Mouse (Mus musculus) brain, embryonic 14.5 days (tissue): ENCODE data around the gene Mmadhc. TPM values are rescaled to one million over a fixed set of nuclear protein-coding genes. Genes with fewer than 3 reads are reported as not detected.

Experiments used
- DNase-seq: peaks from one replicate; pipeline ENCODE4 v3.0.0-alpha.2; 2011; ENCODE audit warnings: low read depth
- CTCF ChIP-seq: fragments of 200-500 bp; IDR thresholded peaks from 2 replicates; pipeline ENCODE4 v1.5.1; 2012; ENCODE audit warnings: inconsistent platforms, mild to moderate bottlenecking, moderate library complexity, borderline replicate concordance; ENCODE audit not compliant: insufficient read depth, insufficient read length; ENCODE audit errors: extremely low read depth
- POLR2A ChIP-seq: fragments of 200-500 bp; IDR thresholded peaks from 2 replicates; pipeline ENCODE4 v1.6.1; 2012; ENCODE audit warnings: mild to moderate bottlenecking, inconsistent platforms, borderline replicate concordance; ENCODE audit not compliant: poor library complexity, insufficient read depth, insufficient read length, severe bottlenecking; ENCODE audit errors: extremely low read depth
- polyA plus RNA-seq: library from polyadenylated mRNA; depleted of rRNA; stranded (reverse); fragments of >200 nt; gene quantifications from 2 replicates; pipeline ENCODE4 v1.2.3, GENCODE M21; 2012; rRNA removed

The Mmadhc gene
- polyA plus RNA-seq: 81.0 and 100 TPM in 2 replicates

DNA sequence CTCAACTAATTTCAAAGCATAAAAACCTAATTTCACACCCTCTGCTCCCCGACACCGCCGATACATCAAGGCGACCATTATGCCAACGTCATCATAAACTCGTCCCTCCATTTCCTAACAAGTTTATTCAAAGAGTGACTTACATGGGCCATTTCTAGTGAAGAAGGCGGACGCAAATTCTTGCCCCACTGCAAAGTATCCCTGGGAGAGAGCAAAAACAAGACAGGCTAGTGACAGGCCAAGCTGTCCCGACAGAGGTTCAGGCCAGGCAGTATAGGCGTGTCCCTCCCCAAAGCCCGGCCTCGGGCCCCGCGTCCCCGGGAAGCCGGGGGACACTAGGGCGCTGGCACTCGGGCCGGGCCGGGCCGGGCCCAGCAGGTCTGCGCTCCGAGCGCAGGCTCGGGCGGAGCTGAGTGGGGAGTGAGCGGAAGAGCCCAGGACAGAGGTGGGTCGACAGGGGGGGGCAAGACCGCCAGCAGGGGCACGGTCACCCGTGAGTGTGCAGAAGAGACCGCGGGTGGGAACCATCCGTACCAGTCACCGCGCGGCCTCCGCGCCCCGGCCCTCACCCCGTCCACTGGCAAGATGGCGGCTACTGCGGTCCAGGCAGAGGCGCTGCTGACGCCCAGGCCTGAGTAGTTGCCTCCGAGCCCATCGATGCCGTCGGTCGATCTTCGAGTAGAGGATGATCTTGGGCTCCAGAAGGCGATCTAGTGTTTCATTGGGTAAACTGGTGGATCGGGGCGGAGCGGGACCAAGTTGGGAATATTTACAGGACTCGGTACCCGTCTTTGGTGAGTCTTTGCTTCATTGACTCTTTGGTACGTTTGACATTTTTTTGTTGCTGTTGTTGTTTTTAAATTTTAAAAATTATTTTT is at the start of gene Mmadhc:
Gene Mmadhc, minus strand, starts transcription at position 693 of the 878 bp plus-strand sequence.
- peak; percentile 99 for DNase-seq
- peak; percentile 88 for TF ChIP-seq POLR2A
- no peak for TF ChIP-seq CTCF

DNA sequence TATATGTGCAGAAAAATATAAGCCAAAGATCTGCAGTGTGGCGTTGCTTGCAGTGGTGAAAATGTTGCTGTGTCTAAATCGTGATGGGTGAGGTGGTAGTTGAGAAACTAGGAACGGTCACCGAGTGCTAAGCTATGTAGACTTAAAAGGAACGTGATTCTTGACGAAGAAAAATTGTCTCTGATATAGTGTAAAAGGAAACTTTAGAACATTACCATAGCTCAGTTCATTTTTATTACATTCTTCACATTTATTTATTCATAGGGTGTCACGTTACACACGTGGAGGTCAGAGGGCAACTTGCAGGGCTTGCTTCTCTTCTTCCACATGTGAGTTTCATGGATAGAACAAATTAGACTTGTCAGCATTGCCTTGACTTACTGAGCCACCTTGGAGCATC is 47.0 kb upstream of the Mmadhc start:
- TF ChIP-seq CTCF (no peak), POLR2A (no peak)
- no peak for DNase-seq

DNA sequence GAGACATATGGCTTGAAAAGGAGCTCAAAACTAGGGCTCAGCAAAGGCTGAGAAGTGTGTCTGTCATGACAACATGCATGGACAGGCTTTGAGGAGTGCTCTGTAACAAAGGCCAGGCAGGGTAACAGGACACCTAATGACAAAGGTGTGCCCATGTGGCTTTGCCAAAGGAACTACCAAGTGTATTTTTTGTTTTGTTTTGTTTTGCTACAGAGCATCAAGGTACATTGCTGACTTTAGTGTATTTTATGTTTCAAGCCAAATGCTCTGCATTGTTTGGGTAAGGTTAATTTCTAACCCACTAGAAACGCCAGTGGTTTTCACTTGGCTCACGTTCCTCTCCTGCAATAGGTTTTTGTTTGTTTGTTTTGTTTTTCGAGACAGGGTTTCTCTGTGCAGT is 42.5 kb upstream of the Mmadhc start:
- DNase-seq: no peak
- TF ChIP-seq POLR2A (no peak), CTCF (no peak)

DNA sequence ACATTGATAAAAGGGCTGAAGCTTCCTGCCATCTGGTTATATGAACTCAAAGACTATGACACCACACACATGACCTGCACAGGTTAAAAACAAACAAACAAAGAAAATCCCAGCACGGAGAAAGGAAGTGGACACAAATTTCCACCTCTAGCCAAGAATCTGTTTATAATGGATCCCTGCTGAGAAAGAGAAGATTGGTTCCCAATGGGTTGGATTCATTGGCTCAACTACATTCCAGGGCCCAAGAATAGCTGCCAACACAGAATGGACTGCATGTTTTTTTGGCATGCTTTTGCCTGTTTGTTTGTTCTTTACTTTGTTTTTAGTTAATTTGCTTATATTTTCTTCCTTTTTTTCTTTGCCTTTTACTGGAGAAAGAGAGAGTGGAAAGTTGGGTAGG is 41.0 kb upstream of the Mmadhc start:
- DNase-seq: no peak
- TF ChIP-seq CTCF (no peak), POLR2A (no peak)

DNA sequence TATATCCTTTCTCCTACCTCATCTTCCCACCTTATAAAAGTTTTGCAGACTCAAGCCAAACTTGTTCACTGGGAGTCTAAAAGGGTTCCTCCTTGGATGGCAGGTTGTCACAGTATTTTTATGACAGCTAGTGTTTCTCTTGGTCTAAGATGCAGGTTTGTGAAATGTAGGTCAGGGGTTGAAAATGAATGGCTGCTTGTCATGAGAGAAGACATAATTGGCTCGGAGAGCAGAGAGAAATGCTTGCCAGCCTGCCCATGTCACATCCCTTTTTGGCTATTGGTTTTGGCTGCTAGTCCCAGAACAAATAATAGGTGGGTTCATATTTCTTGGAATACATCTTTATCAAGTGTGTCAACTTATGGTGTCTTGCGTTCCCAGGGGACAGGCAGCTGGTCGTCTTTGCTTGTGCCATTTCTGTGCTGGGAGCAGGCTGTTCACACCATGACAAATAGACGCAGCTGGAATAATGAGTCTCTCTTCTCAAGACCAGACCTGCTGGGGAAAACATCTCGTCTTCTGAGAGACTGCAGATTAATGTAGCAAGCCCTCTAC is 35.2 kb upstream of the Mmadhc start:
- peak; percentile 60 for DNase-seq

DNA sequence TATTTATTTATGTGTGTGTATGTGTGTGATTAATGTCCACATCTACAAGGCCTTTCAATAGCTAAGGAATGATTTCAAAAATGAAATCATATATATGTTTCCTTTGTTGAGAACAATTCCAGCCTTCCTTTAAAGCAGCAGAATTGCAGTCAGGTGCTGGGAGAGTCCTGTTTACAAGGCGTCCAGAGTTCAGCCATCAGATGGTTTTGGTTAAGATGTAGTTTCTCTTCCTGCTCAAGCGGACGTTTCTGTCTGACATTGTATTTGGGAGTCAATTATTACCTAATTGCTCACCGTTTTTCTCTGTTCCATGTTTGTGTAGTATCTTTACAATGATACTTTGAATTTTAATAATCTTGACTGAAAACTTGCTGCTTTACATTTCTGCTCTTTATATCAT is 31.6 kb upstream of the Mmadhc start:
- no peak for DNase-seq
- no peak for TF ChIP-seq CTCF
- no peak for TF ChIP-seq POLR2A

More for the DNA sequence above, 35.2 kb upstream of the Mmadhc start:
- TF ChIP-seq POLR2A (no peak), CTCF (no peak)

DNA sequence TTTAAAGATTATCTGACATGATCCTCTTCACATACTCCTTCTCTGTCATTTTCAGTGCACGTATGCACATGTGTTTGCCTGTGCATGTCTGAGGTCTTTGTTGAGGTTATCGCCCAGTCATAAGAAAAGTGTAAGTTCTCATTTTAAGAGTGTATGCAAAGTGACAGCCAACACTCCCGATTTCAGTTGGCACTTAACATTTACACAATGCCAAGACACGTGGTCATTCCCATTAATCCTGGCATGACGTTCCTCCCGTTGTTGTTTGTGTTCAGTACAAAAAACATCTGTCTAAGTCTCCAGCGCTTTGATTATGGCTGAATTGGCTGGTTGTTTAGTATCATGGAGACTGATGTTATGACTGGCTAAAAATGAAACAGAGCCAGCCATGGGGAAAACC is 28.2 kb upstream of the Mmadhc start:
- no peak for DNase-seq
- TF ChIP-seq CTCF (no peak), POLR2A (no peak)

DNA sequence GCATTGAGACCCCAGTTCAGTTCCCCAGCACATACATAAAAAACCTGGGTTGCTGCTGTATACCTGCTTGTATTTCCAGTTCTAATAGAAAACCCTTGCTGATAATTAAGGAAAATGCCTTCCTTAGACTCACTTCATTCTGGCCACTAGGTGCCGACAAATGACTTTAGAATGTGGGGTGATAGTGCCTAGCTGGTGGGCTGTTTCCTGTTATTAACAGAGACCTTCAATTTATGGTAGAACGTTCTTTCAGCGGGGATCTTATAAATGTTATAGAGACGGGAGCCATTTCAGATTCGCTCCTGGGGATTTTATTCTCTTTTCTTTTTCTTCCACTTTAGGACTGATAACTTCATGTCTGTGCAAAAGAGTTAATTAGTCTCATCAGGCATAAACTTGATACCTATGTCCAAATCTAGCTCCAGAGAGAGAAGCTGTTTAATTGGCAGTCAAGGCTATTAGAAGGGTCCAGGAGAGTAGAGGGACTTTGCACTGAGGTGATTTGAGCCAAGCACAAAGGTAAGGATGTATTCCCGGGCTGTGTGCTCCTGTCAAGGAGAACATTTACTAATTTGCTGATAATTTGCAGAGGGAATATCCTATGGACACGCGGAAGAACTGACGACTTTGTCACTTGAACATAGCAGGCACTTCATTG is 10.2 kb upstream of the Mmadhc start:
- DNase-seq: peak; percentile 94
- TF ChIP-seq CTCF (peak; percentile 73; the same call in 1 of the 2 replicates), POLR2A (no peak)

DNA sequence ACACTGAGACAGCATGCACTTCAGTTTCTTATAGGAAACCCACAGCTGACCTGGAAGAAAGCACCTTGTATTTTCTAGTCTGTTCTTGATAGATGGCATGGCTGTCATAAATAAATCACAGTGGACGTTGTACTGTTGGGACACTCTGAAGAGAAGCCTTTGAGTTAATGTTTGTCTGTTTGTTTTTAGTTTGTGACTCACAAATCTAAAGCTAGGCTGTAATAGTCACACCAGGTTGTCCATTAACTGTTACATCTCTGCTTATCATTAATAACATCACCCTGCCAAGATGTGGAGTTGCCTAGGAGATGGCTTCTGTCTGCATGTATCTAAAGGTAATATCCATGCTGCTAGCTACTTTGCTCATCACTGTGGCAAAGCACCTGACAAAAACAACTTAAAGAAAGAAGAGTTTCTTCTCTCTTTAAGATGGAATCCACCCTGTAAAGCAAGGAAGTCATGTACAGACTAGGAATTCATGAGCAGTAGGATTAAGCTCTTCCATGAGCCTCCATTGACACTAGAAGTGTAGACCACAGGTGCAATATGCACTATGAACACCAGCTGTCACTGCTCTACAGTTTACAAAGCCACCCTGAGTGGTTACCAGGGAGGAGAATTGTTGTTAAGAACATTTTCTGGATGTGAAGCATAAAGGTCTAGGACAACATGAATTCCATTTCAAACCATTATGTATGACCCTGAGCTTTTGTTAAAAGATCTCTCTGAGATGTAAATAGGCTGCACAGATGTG is 8.4 kb upstream of the Mmadhc start:
- TF ChIP-seq POLR2A (no peak), CTCF (peak; percentile 69; the same call in 1 of the 2 replicates)
- DNase-seq: peak; percentile 72

DNA sequence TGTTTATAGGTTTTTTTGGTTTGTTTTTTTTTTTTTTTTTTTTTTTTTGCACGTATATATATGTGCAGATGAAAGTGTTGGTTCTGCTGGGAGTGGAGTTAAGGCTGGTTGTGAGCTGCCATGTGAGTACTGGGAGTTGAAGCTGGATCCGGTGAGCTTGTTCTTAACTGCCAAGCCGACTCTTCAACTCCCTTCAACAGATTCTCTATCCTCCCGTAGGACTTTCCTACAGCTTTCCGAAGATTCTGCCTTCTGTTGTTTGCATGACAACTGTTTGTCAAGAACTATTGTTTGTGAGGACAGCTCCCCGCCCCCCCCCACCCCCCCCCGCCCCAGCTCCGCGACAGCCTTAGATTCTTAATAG is 368 bp upstream of the Mmadhc start:
- TF ChIP-seq CTCF (no peak), POLR2A (no peak)
- DNase-seq: no peak

DNA sequence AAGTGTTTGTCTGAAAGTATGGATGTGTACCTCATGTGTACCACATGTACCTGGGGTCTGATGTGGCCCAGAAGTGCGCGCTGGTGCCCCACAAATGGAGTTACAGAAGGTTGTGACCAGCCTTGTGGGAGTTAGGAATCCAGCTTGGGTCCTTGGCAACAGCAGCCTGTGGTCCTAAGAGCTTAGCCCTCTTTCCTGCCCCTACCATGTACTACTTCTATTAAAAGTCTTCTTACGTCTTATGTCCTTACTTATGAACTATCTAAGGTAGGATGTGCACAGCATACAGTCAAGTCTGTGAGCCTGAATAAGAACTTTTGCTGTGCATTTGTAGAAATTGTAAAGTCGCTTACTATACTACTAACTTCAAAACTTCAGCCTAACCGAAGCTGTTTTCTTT is 1.0 kb downstream of the Mmadhc start:
- TF ChIP-seq POLR2A (no peak), CTCF (no peak)
- DNase-seq: peak; percentile 22

DNA sequence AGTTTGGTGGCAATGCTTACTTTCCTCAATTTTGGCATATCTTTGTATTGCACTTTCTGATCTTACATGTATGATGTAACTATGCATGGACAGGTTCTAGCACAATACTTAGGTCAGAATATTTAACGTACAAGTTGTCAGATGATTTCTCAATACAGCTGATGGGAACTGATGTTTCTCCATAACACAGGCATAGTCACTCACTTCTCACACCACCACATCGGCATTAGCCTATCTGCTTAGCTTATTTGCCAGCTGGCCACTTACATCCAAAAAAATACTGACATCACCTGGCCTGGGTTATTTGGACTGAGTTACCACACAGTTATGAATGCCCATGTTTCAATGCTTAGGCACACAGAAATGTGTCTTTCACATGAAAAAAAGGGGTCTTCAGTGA is 2.5 kb downstream of the Mmadhc start:
- TF ChIP-seq POLR2A (no peak), CTCF (no peak)
- DNase-seq: no peak

DNA sequence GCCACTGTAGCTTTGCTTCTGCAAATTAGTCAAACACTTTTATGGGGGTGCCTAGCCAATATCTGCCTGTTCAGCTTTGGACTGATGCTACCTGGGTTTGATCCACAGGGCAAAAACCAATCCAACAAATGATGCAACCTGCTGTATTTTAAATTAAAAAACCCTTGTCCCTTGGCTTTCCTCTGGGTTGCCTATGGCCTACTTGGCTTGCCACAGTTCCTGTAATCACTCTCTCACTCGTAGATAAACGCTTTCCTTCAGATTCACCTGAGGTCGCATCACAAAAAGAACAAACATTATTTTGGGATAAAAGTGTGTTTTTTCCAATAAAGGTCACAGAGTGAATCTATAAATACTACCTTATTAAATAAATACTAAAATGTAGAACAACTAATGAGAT is 3.0 kb downstream of the Mmadhc start:
- no peak for DNase-seq
- no peak for TF ChIP-seq CTCF
- TF ChIP-seq POLR2A: no peak

DNA sequence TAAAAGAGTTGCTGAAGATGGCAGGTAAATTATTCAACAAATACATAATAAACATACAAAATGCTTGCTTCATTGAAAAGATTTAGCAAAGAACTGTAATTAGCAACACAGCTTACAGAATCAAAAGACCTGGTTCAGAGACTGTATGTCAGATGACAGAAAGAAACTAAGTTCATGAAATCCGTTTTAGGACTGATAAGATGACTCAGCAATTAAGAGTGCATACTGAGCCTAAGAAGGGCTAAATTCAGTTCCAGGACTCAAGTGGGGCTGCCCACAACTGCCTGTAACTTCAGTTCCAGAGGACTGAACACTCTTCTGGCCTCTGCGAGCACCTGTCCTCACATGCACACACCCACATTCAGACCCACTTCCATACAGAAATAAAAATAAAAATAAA is 4.7 kb downstream of the Mmadhc start:
- no peak for DNase-seq
- TF ChIP-seq POLR2A (no peak), CTCF (no peak)

DNA sequence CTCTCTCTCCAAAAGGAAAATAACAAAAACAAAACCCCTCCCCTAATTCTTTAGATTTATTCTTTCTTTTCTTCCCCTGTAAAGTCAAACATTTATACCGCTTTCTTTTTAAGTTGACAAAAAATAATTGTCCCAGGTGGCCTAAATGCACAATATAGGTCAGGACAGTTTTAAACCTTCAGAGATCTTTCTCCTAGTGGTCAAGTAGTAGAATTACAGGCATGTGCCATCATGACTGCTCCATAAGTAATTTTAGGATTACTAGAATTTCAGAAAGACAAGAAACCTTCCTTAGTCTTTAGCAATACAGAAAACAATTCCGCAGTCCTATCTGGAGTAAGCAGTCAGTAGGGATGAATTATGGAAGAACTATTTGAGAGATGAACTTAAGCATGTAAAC is 5.8 kb downstream of the Mmadhc start:
- no peak for TF ChIP-seq POLR2A
- DNase-seq: no peak
